Mouse (Mus musculus): ENCODE results near the gene Gm12355. TPM values are rescaled to one million over a fixed set of nuclear protein-coding genes. Genes with fewer than 3 reads are reported as not detected.
A peak's percentile ranks its signal among the peaks of the same experiment; 100 is the strongest.
"Not testable (repeated sequence)": the region's sequence is repeated elsewhere in the genome, so short reads cannot be mapped to it uniquely, and the experiment has no call there.

The Gm12355 gene
- polyA plus RNA-seq, 1 experiment from 2014 or later: 1.1 TPM

- H3K27me3 ChIP-seq: no peaks in the 10 kb centered on the region; the same call in 1 of the 2 replicates
- WGBS: 60% methylated on average over 5 of the region's 5 CpGs
- no peak for ATAC-seq (ENCODE audit: insufficient number of reproducible peaks, insufficient read depth, low FRiP score, low TSS enrichment)
- H3K4me3 ChIP-seq: no peak overlapping the region
- H3K4me2 ChIP-seq (replicated peaks): no peak overlapping the region
- H3K9me3 ChIP-seq: no peaks in the 10 kb centered on the region; the same call in 1 of the 2 replicates
- H3K9ac ChIP-seq: no peak overlapping the region
- H3K27ac ChIP-seq: no peak overlapping the region
- no peaks in the 10 kb centered on the region for H3K36me3 ChIP-seq
- no peaks in the 10 kb centered on the region for H3K4me1 ChIP-seq
Measured at GRCm38 (mm10) chr11:98640091-98640490, 14.6 kb upstream of the Gm12355 start.

GRCm38 (mm10) chr11:98637501-98637900 lies 12.0 kb upstream of the Gm12355 start:
- Histone ChIP-seq H3K36me3 (no peaks in the 10 kb centered on the region), H3K9ac (no peak overlapping the region), H3K27me3 (no peaks in the 10 kb centered on the region; the same call in 1 of the 2 replicates), H3K4me3 (no peak overlapping the region), H3K4me2 (replicated peaks) (no peak overlapping the region), H3K27ac (no peak overlapping the region), H3K4me1 (no peaks in the 10 kb centered on the region), H3K9me3 (no peaks in the 10 kb centered on the region)
- 86% methylated on average over 1 of the region's 1 CpGs for WGBS
- no peak for ATAC-seq (ENCODE audit: insufficient number of reproducible peaks, insufficient read depth, low FRiP score, low TSS enrichment)

- H3K36me3 ChIP-seq; H3K27me3 ChIP-seq; H3K4me1 ChIP-seq; H3K4me2 ChIP-seq (replicated peaks); ATAC-seq (ENCODE audit: insufficient number of reproducible peaks, insufficient read depth, low FRiP score, low TSS enrichment); H3K27ac ChIP-seq; H3K4me3 ChIP-seq; H3K9ac ChIP-seq; H3K9me3 ChIP-seq: not testable (repeated sequence)
- WGBS: 31% methylated on average over 10 of the region's 10 CpGs
Measured at GRCm38 (mm10) chr11:98635312-98635970, 10.0 kb upstream of the Gm12355 start.

- Histone ChIP-seq H3K27me3 (0 out of 2 replicates have a peak, but pooled peaks cover 3% of the 10 kb centered on the region), H3K27ac (no peak overlapping the region), H3K9me3 (no peaks in the 10 kb centered on the region), H3K4me2 (replicated peaks) (no peak overlapping the region), H3K4me1 (no peaks in the 10 kb centered on the region), H3K9ac (no peak overlapping the region), H3K36me3 (no peaks in the 10 kb centered on the region), H3K4me3 (no peak overlapping the region)
- 92% methylated on average over 5 of the region's 5 CpGs for WGBS
- no peak for ATAC-seq (ENCODE audit: insufficient number of reproducible peaks, insufficient read depth, low FRiP score, low TSS enrichment)
Measured at GRCm38 (mm10) chr11:98630646-98631045, 5.2 kb upstream of the Gm12355 start.

- no peak overlapping the region for H3K27ac ChIP-seq
- H3K36me3 ChIP-seq: no peaks in the 10 kb centered on the region
- H3K9me3 ChIP-seq: no peaks in the 10 kb centered on the region
- H3K4me3 ChIP-seq: no peak overlapping the region
- 0 out of 2 replicates have a peak, but pooled peaks cover 3% of the 10 kb centered on the region for H3K27me3 ChIP-seq
- 91% methylated on average over 3 of the region's 3 CpGs for WGBS
- no peak overlapping the region for H3K4me2 ChIP-seq (replicated peaks)
- ATAC-seq (ENCODE audit: insufficient number of reproducible peaks, insufficient read depth, low FRiP score, low TSS enrichment): no peak
- H3K9ac ChIP-seq: no peak overlapping the region
- no peaks in the 10 kb centered on the region for H3K4me1 ChIP-seq
Measured at GRCm38 (mm10) chr11:98628706-98629105, 3.2 kb upstream of the Gm12355 start.

GRCm38 (mm10) chr11:98624381-98624780 lies 1.1 kb downstream of the Gm12355 start:
- H3K9me3 ChIP-seq; H3K4me1 ChIP-seq; H3K9ac ChIP-seq; H3K4me3 ChIP-seq; H3K27me3 ChIP-seq; H3K4me2 ChIP-seq (replicated peaks); H3K36me3 ChIP-seq; H3K27ac ChIP-seq; ATAC-seq (ENCODE audit: insufficient number of reproducible peaks, insufficient read depth, low FRiP score, low TSS enrichment): not testable (repeated sequence)
- WGBS: 88% methylated on average over 2 of the region's 2 CpGs

GRCm38 (mm10) chr11:98623981-98624380 lies 1.5 kb downstream of the Gm12355 start:
- H3K4me1 ChIP-seq; H3K9ac ChIP-seq; H3K36me3 ChIP-seq; H3K4me3 ChIP-seq; ATAC-seq (ENCODE audit: insufficient number of reproducible peaks, insufficient read depth, low FRiP score, low TSS enrichment); H3K27me3 ChIP-seq; H3K27ac ChIP-seq; H3K4me2 ChIP-seq (replicated peaks); H3K9me3 ChIP-seq: not testable (repeated sequence)
- 70% methylated on average over 6 of the region's 6 CpGs for WGBS

- no peak overlapping the region for H3K27ac ChIP-seq
- ATAC-seq (ENCODE audit: insufficient number of reproducible peaks, insufficient read depth, low FRiP score, low TSS enrichment): no peak
- H3K27me3 ChIP-seq: no peaks in the 10 kb centered on the region
- H3K4me3 ChIP-seq: no peak overlapping the region
- H3K36me3 ChIP-seq: no peaks in the 10 kb centered on the region
- H3K9ac ChIP-seq: no peak overlapping the region
- no peaks in the 10 kb centered on the region for H3K9me3 ChIP-seq
- WGBS: 93% methylated on average over 13 of the region's 13 CpGs
- H3K4me2 ChIP-seq (replicated peaks): no peak overlapping the region
- H3K4me1 ChIP-seq: no peaks in the 10 kb centered on the region
Measured at GRCm38 (mm10) chr11:98620791-98621190, 4.7 kb downstream of the Gm12355 start.

GRCm38 (mm10) chr11:98606763-98607162 lies 18.7 kb downstream of the Gm12355 start:
- Histone ChIP-seq H3K4me1 (peaks cover 5% of the 10 kb centered on the region; the same call in 1 of the 2 replicates), H3K4me3 (no peak overlapping the region), H3K27me3 (peaks cover 5% of the 10 kb centered on the region; the same call in 1 of the 2 replicates), H3K27ac (no peak overlapping the region), H3K36me3 (no peaks in the 10 kb centered on the region), H3K9ac (no peak overlapping the region), H3K9me3 (no peaks in the 10 kb centered on the region), H3K4me2 (replicated peaks) (no peak overlapping the region)
- ATAC-seq (ENCODE audit: insufficient number of reproducible peaks, insufficient read depth, low FRiP score, low TSS enrichment): no peak
- WGBS: 5% methylated on average over 3 of the region's 3 CpGs

- H3K4me2 ChIP-seq (replicated peaks); H3K36me3 ChIP-seq; ATAC-seq (ENCODE audit: insufficient number of reproducible peaks, insufficient read depth, low FRiP score, low TSS enrichment); H3K27ac ChIP-seq; H3K9ac ChIP-seq; H3K9me3 ChIP-seq; H3K4me3 ChIP-seq; H3K4me1 ChIP-seq: not testable (repeated sequence)
- H3K27me3 ChIP-seq: peaks cover 21% of the 10 kb centered on the region
- WGBS: 64% methylated on average over 6 of the region's 6 CpGs
Measured at GRCm38 (mm10) chr11:98604911-98605310, 20.6 kb downstream of the Gm12355 start.

GRCm38 (mm10) chr11:98603953-98604352 lies 21.5 kb downstream of the Gm12355 start:
- H3K9me3 ChIP-seq: no peaks in the 10 kb centered on the region
- peaks cover 6% of the 10 kb centered on the region; the same call in 1 of the 2 replicates for H3K4me1 ChIP-seq
- no peak overlapping the region for H3K4me3 ChIP-seq
- WGBS: 82% methylated on average over 2 of the region's 2 CpGs
- H3K4me2 ChIP-seq (replicated peaks): no peak overlapping the region
- no peak for ATAC-seq (ENCODE audit: insufficient number of reproducible peaks, insufficient read depth, low FRiP score, low TSS enrichment)
- no peak overlapping the region for H3K27ac ChIP-seq
- peaks cover 30% of the 10 kb centered on the region for H3K27me3 ChIP-seq
- H3K36me3 ChIP-seq: no peaks in the 10 kb centered on the region
- H3K9ac ChIP-seq: no peak overlapping the region

GRCm38 (mm10) chr11:98602090-98602690 lies 23.3 kb downstream of the Gm12355 start:
- peak overlapping the region; percentile 46 for H3K4me2 ChIP-seq (replicated peaks)
- H3K9me3 ChIP-seq: no peaks in the 10 kb centered on the region
- under 1% methylated on average over 18 of the region's 20 CpGs for WGBS
- no peak overlapping the region for H3K27ac ChIP-seq
- ATAC-seq (ENCODE audit: insufficient number of reproducible peaks, insufficient read depth, low FRiP score, low TSS enrichment): no peak
- H3K4me1 ChIP-seq: peaks cover 6% of the 10 kb centered on the region; the same call in 1 of the 2 replicates
- peak overlapping the region; percentile 23; the same call in 1 of the 2 replicates for H3K4me3 ChIP-seq
- no peaks in the 10 kb centered on the region for H3K36me3 ChIP-seq
- no peak overlapping the region for H3K9ac ChIP-seq
- H3K27me3 ChIP-seq: peaks cover 38% of the 10 kb centered on the region
